Mouse (Mus musculus) testis, adult 2 months (tissue): ENCODE data around the gene Cd2. TPM values are rescaled to one million over a fixed set of nuclear protein-coding genes. Genes with fewer than 3 reads are reported as not detected.

Experiments used
- H3K27ac ChIP-seq: fragments of 200-500 bp; 2 replicates; pipeline ENCODE4 v1.5.1; 2012; ENCODE audit warnings: low read depth, low read length; ENCODE audit not compliant: control insufficient read depth, insufficient read depth
- H3K27me3 ChIP-seq: fragments of 200-500 bp; 2 replicates; pipeline ENCODE4 v1.6.1; 2012; ENCODE audit warnings: mild to moderate bottlenecking, low read length, moderate library complexity; ENCODE audit not compliant: control insufficient read depth, insufficient read depth
- H3K36me3 ChIP-seq: fragments of 200-500 bp; 2 replicates; pipeline ENCODE4 v1.6.1; 2012; ENCODE audit warnings: mild to moderate bottlenecking, low read length; ENCODE audit not compliant: control insufficient read depth, insufficient read depth
- H3K4me1 ChIP-seq: fragments of 200-500 bp; 2 replicates; pipeline ENCODE4 v1.6.1; 2012; ENCODE audit warnings: low read length; ENCODE audit not compliant: control insufficient read depth, insufficient read depth
- H3K4me3 ChIP-seq: fragments of 200-500 bp; 2 replicates; pipeline ENCODE4 v1.5.1; 2012; ENCODE audit warnings: low read depth, mild to moderate bottlenecking, low read length, moderate library complexity, mixed read lengths; ENCODE audit not compliant: control insufficient read depth
- CTCF ChIP-seq: fragments of 200-500 bp; IDR thresholded peaks from 2 replicates; pipeline ENCODE4 v1.5.1; 2012; ENCODE audit warnings: low read depth, mild to moderate bottlenecking, inconsistent platforms, low read length, moderate library complexity; ENCODE audit not compliant: control insufficient read depth, insufficient read depth, insufficient replicate concordance
- POLR2A ChIP-seq: fragments of 200-500 bp; IDR thresholded peaks from 2 replicates; pipeline ENCODE4 v1.6.1; 2012; ENCODE audit warnings: low read depth, mild to moderate bottlenecking, inconsistent platforms, low read length, moderate library complexity; ENCODE audit not compliant: control insufficient read depth
- polyA plus RNA-seq: library from polyadenylated mRNA; depleted of rRNA; stranded (reverse); fragments of >200 nt; gene quantifications from 2 replicates; pipeline ENCODE4 v1.2.3, GENCODE M21; 2012

Gene Cd2
- polyA plus RNA-seq, 1 experiment = 0.96 TPM

DNA sequence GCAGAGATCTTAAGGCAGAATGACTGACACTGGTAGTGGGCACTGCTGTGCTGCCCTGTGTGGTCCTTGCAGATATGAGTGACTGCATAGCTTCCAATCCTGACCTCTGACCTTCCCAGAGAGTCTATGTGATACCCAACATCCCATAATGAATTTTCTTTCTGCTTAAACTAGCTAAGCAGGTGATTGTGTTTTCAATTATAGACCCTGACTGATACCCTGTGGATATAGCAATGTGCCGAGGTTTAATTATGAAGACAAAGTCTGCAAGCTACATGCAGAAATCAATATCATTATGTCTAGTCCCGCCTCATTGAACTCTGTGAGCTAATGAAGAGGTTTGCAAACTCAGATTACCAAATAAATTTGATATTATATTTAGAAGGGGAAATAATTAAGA, 44.7 kb downstream of the Cd2 start:
- H3K4me3 ChIP-seq = no peak overlapping the region
- H3K27ac ChIP-seq = no peak overlapping the region
- no peaks in the 10 kb centered on the region for H3K36me3 ChIP-seq
- TF ChIP-seq CTCF (no peak), POLR2A (no peak)
- no peaks in the 10 kb centered on the region for H3K4me1 ChIP-seq
- no peaks in the 10 kb centered on the region for H3K27me3 ChIP-seq

DNA sequence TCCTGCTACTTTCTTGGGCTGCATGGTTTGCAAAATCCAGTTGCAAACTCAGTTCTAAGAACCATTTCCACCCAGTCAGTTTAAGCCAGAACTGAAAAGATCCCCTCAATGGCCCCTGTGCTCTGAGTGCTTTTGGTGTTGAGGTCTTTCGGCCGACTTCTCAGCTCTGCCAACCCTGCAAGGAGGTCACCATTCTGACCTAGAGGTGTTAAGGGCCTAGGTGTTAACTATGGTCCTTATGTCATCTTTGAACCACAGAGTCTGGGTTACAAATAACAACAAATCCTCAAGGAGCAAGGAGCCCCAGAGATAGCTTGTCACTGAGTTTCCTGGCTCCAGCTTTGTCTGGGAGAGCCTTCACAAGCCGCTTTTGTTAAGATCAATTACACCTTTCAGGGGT, 45.9 kb downstream of the Cd2 start:
- no peak for TF ChIP-seq CTCF
- no peak for TF ChIP-seq POLR2A
- H3K4me3 ChIP-seq = no peak overlapping the region
- no peaks in the 10 kb centered on the region for H3K4me1 ChIP-seq
- no peak overlapping the region for H3K27ac ChIP-seq
- no peaks in the 10 kb centered on the region for H3K36me3 ChIP-seq
- H3K27me3 ChIP-seq = no peaks in the 10 kb centered on the region

DNA sequence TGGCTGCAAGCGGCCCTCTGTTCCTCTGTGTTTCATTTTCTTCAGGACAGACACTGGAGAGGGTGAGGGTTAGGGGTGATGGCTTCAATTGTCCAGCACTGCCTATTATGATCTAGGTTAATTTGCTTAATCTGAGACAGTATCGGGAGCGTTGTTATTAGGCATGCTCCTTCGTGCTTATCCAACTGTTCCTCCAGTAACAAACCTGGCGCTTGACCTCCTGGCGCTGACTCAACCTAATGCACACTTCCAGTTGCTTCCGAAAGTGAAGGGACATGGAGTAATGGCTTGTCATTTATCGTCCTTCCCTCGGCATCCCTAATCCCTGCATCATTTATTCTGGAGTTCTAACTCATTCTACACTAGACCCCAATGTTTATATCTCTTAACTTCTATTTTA, 46.9 kb downstream of the Cd2 start:
- no peaks in the 10 kb centered on the region for H3K27me3 ChIP-seq
- TF ChIP-seq CTCF (no peak), POLR2A (no peak)
- H3K36me3 ChIP-seq = no peaks in the 10 kb centered on the region
- H3K4me3 ChIP-seq = no peak overlapping the region
- H3K4me1 ChIP-seq = no peaks in the 10 kb centered on the region
- H3K27ac ChIP-seq = no peak overlapping the region

DNA sequence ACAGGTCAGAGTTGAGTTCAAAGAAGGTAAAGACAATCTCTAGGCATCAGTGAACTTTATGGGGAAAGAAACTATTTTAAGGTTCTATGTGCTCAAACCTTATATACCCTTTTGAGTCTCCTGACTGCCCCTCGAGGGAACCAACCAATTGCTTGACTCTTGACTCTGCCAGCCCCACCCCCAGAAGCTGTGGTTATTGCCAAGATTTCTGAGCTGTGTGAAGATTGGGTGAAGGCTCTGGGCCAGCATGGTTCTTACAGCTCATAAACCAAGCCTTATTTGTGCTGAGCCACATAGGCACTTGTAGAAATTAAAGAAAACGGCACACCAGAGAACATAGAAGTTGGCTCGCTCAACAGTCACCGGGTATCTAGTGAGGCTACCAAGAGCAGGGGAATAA, 48.5 kb downstream of the Cd2 start:
- Histone ChIP-seq H3K27me3 (no peaks in the 10 kb centered on the region), H3K36me3 (no peaks in the 10 kb centered on the region), H3K27ac (no peak overlapping the region), H3K4me1 (no peaks in the 10 kb centered on the region), H3K4me3 (no peak overlapping the region)
- TF ChIP-seq POLR2A = no peak
- TF ChIP-seq CTCF = no peak

DNA sequence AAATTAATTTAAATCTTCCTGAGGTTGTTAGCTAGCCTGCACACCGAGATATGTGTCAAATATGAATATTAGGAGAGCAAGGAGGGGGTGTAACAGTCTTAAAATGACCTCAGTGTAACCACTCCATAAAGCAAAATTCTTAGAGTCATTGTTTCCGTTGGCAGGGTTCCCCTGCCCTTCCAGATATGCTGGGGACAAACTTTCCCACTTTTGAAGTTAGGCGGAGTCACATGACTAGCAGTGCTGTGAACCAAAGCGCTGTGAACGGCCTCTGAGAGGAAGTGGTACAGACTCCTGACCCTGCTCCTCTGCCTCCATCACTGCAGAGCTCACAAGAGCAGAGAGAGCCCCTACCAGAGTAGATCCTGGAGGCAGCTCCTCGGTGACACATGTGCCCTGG, 49.0 kb downstream of the Cd2 start:
- H3K27ac ChIP-seq = no peak overlapping the region
- H3K4me3 ChIP-seq = no peak overlapping the region
- H3K36me3 ChIP-seq = no peaks in the 10 kb centered on the region
- TF ChIP-seq CTCF (no peak), POLR2A (no peak)
- no peaks in the 10 kb centered on the region for H3K4me1 ChIP-seq
- H3K27me3 ChIP-seq = no peaks in the 10 kb centered on the region

DNA sequence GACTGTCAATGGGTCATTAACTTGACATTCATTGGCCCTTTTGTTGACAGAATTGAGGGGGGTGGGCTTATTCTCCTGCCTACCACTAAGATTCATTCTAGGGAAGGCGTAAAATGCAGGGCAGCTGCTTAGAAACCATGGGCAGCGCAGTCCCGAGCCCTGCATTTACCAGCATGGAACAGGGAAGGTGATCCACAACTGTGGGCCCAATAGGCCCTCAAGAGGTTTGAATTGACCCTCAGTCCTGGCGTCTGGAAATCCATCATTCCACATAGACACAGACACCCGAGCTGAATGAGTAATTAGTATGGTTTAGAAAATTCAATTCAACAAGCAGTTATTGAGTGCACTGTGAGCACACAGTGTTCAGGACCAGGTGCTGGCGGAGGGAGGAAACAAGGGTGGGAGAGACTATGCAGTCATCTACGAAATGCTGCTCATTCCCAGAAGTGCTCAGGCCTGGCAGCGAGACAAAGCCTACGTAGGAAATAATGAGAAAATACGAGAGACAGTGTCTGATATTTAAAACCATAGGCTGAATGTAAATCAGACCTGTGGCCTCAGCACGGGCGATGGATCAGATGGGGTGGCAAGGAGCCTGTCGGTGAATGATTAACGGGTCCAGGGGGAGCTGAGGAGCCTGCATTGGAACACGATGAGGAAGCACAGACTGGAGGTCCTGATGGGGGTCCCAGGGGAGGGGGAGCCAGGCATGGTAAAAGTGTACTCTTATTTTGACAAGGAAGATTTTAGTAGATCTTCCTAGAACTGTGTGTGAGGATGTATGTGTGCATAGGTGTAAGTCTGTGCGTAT, 50.5 kb downstream of the Cd2 start:
- H3K4me1 ChIP-seq = no peaks in the 10 kb centered on the region
- no peak for TF ChIP-seq POLR2A
- TF ChIP-seq CTCF = no peak
- no peak overlapping the region for H3K4me3 ChIP-seq
- no peaks in the 10 kb centered on the region for H3K36me3 ChIP-seq
- H3K27ac ChIP-seq = no peak overlapping the region
- no peaks in the 10 kb centered on the region for H3K27me3 ChIP-seq

DNA sequence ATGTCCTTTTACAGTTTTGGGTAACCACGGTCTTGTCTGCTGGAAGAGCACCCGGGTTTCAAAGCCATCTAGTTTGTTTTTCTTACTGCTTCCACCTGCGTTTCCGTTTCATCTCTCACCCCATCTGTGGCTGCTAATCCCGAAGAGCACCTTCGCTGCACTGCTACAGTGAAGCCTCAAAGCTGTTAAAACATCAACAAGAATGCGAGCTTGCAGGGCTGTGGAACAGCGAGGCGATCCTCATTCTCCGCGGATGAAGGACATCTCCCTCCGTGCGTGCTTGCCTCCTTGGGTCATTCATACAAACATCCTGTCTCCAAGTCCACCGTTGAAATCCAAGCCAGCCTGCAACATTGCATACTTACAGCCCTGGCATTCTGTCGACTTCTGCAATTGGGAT, 51.5 kb downstream of the Cd2 start:
- Histone ChIP-seq H3K27me3 (no peaks in the 10 kb centered on the region), H3K4me3 (no peak overlapping the region), H3K4me1 (no peaks in the 10 kb centered on the region), H3K27ac (no peak overlapping the region), H3K36me3 (no peaks in the 10 kb centered on the region)
- TF ChIP-seq POLR2A = no peak
- TF ChIP-seq CTCF = no peak

DNA sequence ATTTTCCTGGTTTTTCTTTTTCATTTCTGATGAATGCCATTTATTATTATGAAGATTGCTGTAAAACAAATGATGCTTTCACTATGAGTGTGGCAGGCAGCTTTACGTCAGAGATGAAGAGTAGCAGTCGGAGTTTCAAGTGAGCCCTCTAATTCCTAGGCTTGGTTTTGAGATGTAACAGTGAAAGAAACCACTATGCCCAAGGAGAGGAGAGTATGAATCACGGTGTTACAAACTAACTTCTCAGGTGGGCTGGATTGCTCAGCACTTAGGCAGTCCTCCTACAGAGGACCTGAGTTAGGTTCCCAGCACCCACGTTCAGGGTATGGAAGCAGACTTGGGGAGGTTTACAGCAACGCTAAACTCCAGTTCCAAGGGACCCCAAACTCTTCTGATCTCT, 52.4 kb downstream of the Cd2 start:
- H3K4me1 ChIP-seq = no peaks in the 10 kb centered on the region
- no peak overlapping the region for H3K27ac ChIP-seq
- TF ChIP-seq POLR2A = no peak
- TF ChIP-seq CTCF = no peak
- no peaks in the 10 kb centered on the region for H3K36me3 ChIP-seq
- no peak overlapping the region for H3K4me3 ChIP-seq
- H3K27me3 ChIP-seq = no peaks in the 10 kb centered on the region
